Mouse (Mus musculus) ES-E14 (cell line): ENCODE data around the gene Myrfl.

Experiments
- HCFC1 ChIP-seq: IDR thresholded peaks from 2 replicates; pipeline ENCODE4 v1.6.1; 2012; ENCODE audit warnings: low read length, inconsistent platforms, borderline replicate concordance; ENCODE audit not compliant: insufficient read depth
- MAFK ChIP-seq: IDR thresholded peaks from 2 replicates; pipeline ENCODE4 v1.6.1; 2014; ENCODE audit warnings: mild to moderate bottlenecking, low read depth, low read length, inconsistent platforms; ENCODE audit not compliant: insufficient read depth
- ZC3H11A ChIP-seq: IDR thresholded peaks from 2 replicates; pipeline ENCODE4 v1.6.1; 2012; ENCODE audit warnings: low read depth, mild to moderate bottlenecking, inconsistent platforms, low read length, borderline replicate concordance
- ZNF384 ChIP-seq: IDR thresholded peaks from 2 replicates; pipeline ENCODE4 v1.6.1; 2012; ENCODE audit warnings: low read depth, low read length, inconsistent platforms

- TF ChIP-seq ZNF384 (no peak), HCFC1 (no peak), ZC3H11A (no peak), MAFK (no peak)
These were observed 135.1 kb downstream of the Myrfl start for GRCm38 (mm10) chr10:116761476-116762068.
